Mouse (Mus musculus) heart, adult 11 months (tissue): ENCODE measurements around the gene Smad1.

Experiments used
- DNase-seq: peaks from one replicate; pipeline ENCODE4 v3.0.0; 2022

Smad1 gene

DNA sequence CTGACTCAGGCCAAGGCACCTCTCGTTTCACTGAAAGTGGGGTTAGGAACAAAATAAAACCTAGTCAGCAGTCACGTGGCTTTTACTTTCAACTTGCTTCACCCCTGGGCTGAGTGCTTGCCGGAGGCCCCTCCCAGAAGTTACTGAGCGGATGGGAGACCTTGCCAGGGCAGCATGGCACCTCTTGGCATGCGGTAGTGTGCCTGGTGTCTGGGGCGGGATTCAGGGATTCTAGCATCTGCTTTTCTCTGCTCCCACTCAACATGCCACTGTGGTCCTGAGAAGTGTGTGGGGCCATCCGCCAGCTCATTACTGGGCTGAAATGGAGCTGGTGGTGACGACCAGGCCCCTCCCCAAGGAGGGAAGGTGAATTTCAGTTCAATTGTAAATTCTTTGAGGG, 47.4 kb downstream of the Smad1 start:
- DNase-seq = peak; percentile 89

- DNase-seq = peak; percentile 81
Measured at GRCm38 (mm10) chr8:79350805-79351204, 48.5 kb downstream of the Smad1 start.

- peak; percentile 99 for DNase-seq
Measured at GRCm38 (mm10) chr8:79350094-79350593, 49.2 kb downstream of the Smad1 start.

- peak; percentile 79 for DNase-seq
Measured at GRCm38 (mm10) chr8:79346414-79346813, 52.9 kb downstream of the Smad1 start.

GRCm38 (mm10) chr8:79345856-79346255, 53.5 kb downstream of the Smad1 start:
- DNase-seq = peak; percentile 85

DNA sequence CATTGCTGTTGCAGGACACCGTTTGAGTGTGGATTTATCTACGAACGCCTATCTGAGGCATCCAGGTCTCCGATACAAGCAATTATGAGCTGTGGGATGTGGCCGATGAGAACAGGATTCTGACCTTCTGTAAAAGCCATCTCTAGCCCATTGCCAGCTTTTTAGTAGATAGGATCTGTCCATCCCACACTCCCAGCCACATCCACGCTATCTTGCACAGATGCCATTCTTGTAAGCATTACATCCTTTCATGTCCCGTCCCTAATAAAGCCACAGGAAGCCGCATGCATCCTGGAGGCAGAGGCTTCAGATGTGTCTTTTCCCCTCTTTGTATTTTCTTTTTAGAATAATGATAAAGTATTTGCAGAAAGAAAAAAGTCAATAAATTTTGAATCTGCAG, 58.1 kb downstream of the Smad1 start:
- DNase-seq = peak; percentile 91

DNA sequence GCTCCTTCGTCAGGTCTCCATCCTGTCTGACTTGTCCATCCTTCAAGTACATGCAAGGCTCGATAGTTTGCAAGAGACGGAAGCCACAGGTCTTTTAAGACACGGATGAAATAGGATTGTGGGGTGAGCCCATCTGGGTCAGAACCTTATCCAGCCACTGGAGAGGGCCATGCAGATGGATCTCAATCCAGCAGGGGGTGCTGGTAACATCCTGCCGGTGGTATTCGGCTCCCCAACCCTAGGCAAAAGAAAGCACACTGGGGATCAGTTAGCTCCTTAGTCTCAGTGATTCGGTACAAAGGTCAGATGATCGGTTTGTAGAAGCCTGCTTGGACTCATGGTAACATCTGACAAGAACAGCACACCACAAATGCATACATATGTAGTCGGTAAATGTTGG, 59.8 kb downstream of the Smad1 start:
- peak; percentile 94 for DNase-seq

- no peak for DNase-seq
Measured at GRCm38 (mm10) chr8:79338619-79339018, 60.7 kb downstream of the Smad1 start.

DNA sequence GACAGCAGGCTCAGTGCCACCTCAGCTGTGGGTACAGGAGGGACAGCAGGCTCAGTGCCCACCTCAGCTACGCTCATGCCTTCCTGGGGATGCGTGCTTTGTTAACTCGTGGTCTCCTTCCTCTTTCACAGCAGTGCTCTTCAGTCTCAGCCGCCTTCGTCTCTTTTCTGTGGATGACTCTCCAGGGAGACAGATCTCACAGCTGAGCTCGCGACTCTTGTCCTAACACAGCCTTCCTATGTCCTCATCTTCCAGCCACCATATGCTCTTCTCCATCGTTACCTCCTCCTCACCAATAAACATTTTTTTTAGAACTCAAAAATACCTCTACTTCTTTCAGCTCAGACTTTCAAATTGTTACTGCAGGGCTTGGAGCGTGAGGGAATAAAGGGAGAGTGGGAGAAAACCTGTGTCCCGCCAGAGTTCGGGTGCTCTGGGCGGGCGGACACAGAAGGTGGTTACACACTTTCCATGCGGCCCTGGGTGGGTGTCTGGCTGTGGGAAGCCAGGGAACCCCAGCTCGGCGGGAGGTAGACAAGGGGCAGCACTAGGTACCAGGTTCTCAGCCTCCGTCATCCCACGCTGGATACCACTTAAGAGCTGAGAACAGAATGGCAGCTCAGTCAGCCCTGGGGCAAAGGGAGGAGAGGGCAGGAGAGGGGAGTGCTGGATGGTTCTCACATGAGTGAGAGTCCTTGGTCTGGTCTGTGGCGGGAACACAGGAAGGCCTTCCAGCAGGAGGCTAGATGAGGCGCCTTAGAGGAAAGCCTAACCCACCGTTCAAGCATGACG, 67.0 kb downstream of the Smad1 start:
- DNase-seq = peak; percentile 86

- DNase-seq = no peak
Measured at GRCm38 (mm10) chr8:79331571-79331970, 67.7 kb downstream of the Smad1 start.

GRCm38 (mm10) chr8:79331017-79331416, 68.3 kb downstream of the Smad1 start:
- DNase-seq = peak; percentile 90

DNA sequence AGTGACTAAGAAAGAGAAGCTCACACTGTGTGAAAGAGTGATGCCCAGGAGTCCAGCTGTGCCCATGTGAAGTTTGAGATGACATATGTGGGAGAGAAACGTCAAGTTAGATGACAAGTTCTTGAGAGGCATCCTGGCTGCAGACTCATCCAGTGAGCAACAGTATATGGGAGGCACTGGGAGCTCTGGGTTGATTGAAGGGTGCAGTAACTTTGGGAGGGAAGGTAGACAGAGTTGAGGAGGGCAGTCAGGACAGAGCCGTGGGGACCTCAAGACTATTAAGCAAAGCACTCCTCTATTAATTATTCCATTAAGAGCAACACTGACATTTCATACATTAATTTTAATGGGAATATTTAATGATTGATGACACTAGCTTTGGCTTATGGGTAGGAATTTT, 69.6 kb downstream of the Smad1 start:
- DNase-seq = peak; percentile 52

DNA sequence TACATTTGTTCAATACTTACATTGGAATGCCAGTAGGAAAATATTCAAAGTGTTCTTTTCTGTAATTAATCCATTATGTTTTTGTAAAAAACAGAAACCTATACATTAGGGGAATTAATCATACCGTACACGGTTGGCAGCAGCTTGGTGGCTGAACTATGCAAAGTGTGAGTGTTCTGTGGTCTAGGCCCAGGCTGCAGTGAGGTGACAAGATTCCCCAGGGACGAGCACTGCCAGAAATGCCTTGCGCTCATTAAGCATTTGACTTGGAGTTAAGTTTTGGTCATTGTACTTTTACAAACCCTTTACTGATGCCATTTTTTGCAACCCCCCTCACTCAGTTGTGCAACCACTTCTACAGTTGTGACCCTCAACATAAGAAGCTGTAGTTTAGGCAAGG, 70.1 kb downstream of the Smad1 start:
- peak; percentile 75 for DNase-seq

GRCm38 (mm10) chr8:79325510-79325909, 73.8 kb downstream of the Smad1 start:
- peak; percentile 98 for DNase-seq

GRCm38 (mm10) chr8:79324928-79325327, 74.4 kb downstream of the Smad1 start:
- no peak for DNase-seq

DNA sequence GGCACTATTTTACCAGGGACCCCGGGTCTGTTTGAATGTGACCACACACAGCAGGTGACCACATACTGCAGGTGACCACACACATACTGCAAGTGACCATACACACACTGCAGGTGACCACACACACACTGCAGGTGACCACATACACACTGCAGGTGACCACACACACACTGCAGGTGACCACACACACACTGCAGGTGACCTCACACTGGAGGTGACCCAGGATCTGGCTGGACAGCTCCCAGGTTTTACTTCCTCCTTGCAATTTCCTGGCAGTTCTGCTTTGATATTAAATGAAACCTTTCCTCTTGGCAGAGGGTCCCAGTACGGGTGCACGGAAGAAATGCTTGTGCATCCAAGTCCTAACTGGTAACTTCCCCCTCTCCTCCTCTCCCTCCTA, 75.3 kb downstream of the Smad1 start:
- peak; percentile 94 for DNase-seq

DNA sequence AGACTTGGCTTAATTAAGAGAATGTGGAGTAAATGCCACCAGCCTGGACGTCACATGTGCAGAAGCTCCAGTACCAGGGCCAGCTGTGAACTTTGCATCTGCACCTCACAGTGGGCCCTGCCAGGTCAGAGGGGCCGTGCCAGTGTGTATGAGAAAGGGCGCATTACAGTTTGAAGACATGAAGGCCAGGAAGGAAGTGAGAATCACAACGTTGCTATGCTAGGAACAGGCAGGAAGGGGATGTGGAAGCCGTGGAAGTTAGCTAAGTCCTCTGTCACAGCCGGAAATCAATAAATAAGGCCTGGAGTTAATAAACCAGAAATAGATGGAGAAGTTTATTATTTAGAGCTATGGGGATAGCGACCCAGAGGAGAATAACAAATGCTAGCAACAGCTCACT, 76.2 kb downstream of the Smad1 start:
- DNase-seq = peak; percentile 95

DNA sequence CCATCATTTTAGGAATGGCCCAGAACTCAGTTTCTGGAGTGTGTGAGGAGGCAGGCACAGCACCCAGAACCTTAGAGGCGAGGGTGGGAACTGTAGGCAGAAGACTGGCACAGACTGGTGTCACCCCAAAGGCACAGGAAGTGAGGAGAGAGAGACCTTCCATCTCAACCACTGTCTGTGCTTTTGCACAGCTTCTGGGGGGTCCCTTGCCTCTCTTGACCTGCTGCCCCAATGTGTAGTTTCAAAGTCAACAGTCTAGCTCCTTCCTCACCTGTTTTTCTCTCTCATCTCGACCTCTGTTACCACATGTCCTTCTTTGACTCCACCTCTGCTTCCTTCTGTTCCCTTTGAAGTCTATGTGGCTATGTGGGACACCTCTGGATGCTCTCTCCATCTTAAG, 88.5 kb downstream of the Smad1 start:
- peak; percentile 75 for DNase-seq

DNA sequence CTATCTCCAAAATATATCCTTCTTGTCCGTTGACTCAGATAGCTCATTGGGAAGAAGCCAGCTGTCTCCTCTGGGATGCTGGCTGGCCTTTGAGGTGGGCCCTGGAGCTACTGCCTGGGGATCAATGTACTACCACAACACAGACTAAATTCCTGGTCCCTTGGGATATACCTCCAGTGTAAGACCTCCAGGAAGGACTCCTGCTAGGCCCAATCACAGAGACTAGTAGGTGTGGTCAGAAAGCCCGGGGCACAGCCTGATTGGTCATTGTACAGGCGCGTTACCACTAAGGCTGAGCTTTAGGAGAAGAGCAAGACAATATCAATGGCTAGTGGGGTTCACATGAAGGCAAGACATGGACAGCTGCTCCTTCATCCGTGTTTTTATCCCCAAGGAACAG, 93.4 kb downstream of the Smad1 start:
- DNase-seq = peak; percentile 64

GRCm38 (mm10) chr8:79301548-79301947, 97.8 kb downstream of the Smad1 start:
- peak; percentile 90 for DNase-seq

DNA sequence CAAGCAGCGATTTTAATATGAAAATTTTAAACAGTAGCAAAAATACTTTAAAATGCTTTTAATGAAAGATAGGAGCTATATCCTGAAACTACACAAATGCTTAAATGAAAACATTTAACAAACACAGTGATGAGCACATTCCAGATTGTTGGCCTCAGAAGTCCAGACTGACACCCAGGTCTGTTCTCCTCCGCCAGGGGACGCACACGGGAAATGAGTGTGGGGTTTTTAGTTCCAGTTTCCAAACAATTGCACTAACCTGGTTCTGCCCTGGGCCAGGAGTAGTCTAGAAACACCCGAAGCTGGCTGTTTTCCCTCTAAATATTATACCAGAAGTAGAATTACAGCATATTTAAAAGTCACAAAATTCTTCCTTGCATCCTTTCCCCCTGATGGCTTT, 99.6 kb downstream of the Smad1 start:
- peak; percentile 88 for DNase-seq

DNA sequence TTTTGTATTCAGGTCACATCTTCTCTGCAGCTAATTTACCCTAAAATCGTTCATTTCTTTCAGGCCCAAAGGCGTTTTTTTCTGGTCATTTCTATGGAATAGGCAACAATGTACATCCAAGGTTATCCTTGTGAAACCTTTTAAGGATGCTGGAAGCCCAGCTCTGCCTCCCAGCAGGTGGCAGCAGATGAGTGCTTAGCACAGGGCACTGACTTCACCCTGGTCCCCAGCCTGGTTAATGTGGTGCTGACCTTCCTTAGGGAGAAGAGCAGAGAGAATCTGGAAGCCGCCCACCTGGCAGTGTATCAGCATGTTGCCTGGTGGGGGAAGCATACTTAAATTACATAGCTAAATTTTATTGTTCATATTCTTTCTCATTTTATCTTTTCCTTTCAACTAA, 101.6 kb downstream of the Smad1 start:
- peak; percentile 94 for DNase-seq

- DNase-seq = no peak
Measured at GRCm38 (mm10) chr8:79295276-79296105, 103.8 kb downstream of the Smad1 start.
